ENCODE assay signal across 9 mouse cellular contexts in genomic region chr15:101139885-101140284, GRCm38 (mm10). TPM values are rescaled to one million over a fixed set of nuclear protein-coding genes. Genes with fewer than 3 reads are reported as not detected.
DNase-seq lines count a peak whose midpoint lies in the region; ATAC-seq and TF ChIP-seq lines count a peak whose summit lies in the region.
"Had no signal": no experiment of that assay in that cellular context is flagged by ENCODE, and none has a peak within 500 bp of the region (broad histone marks: within the 10 kb centered on the region; RNA-seq: fewer than 3 reads in every experiment).

No protein-coding gene starts in this region.

- H3K27me3 ChIP-seq in neural tube, embryonic 12.5 days (replicated peaks), result no peaks in the 10 kb centered on the region; the same call in 1 of the 2 replicates
- H3K27me3 ChIP-seq in heart, embryonic 13.5 days (replicated peaks), result peaks cover 25% of the 10 kb centered on the region
- no peaks in the 10 kb centered on the region for H3K27me3 ChIP-seq in kidney, postnatal 0 days (ENCODE audit: insufficient read depth, low read length)
- H3K27me3 ChIP-seq in midbrain, embryonic 14.5 days (ENCODE audit: control insufficient read depth, insufficient read depth, low read length), result peaks cover 5% of the 10 kb centered on the region; the same call in 1 of the 2 replicates
- H3K27me3 ChIP-seq: Patski had no signal

- WGBS in neural tube, embryonic 12.5 days, result 12% methylated on average over 12 of the region's 12 CpGs
- WGBS in heart, embryonic 13.5 days, result 12% methylated on average over 12 of the region's 12 CpGs
- WGBS in kidney, postnatal 0 days, result 24% methylated on average over 12 of the region's 12 CpGs
- 11% methylated on average over 12 of the region's 12 CpGs for WGBS in midbrain, embryonic 14.5 days

- intact Hi-C loops in left cerebral cortex, postnatal 14 days (cut with DNase I), result no loop called here

- no peaks in the 10 kb centered on the region for H3K36me3 ChIP-seq in neural tube, embryonic 12.5 days
- peaks cover 7% of the 10 kb centered on the region for H3K36me3 ChIP-seq in heart, embryonic 13.5 days
- H3K36me3 ChIP-seq in kidney, postnatal 0 days (ENCODE audit: insufficient read depth, low read length), result 0 out of 2 replicates have a peak, but pooled peaks cover 3% of the 10 kb centered on the region
- H3K36me3 ChIP-seq in midbrain, embryonic 14.5 days (ENCODE audit: control insufficient read depth, insufficient read depth, low read length), result no peaks in the 10 kb centered on the region

- peak overlapping the region; percentile 15; the same call in 1 of the 2 replicates for H3K27ac ChIP-seq in neural tube, embryonic 12.5 days
- peak overlapping the region; percentile 48 for H3K27ac ChIP-seq in heart, embryonic 13.5 days (replicated peaks)
- H3K27ac ChIP-seq in kidney, postnatal 0 days, result peak overlapping the region; percentile 52
- H3K27ac ChIP-seq in midbrain, embryonic 14.5 days (replicated peaks; ENCODE audit: low read depth, low read length), result peak overlapping the region; percentile 63

- H3K4me3 ChIP-seq in neural tube, embryonic 12.5 days, result no peak overlapping the region
- H3K4me3 ChIP-seq in heart, embryonic 13.5 days, result no peak overlapping the region
- H3K4me3 ChIP-seq in kidney, postnatal 0 days (replicated peaks; ENCODE audit: low read depth, low read length), result no peak overlapping the region
- H3K4me3 ChIP-seq in midbrain, embryonic 14.5 days (replicated peaks; ENCODE audit: low read depth, low read length), result no peak overlapping the region

- no peak for TF ChIP-seq CTCF in kidney, postnatal 0 days (IDR thresholded peaks at IDR 0.05; ENCODE audit: low read depth)

- no peaks in the 10 kb centered on the region for H3K9me3 ChIP-seq in neural tube, embryonic 12.5 days
- no peaks in the 10 kb centered on the region for H3K9me3 ChIP-seq in heart, embryonic 13.5 days
- H3K9me3 ChIP-seq in kidney, postnatal 0 days (replicated peaks; ENCODE audit: low read length), result no peaks in the 10 kb centered on the region
- H3K9me3 ChIP-seq in midbrain, embryonic 14.5 days (ENCODE audit: control insufficient read depth, low read length), result no peaks in the 10 kb centered on the region

- H3K4me2 ChIP-seq in neural tube, embryonic 12.5 days (replicated peaks), result peak overlapping the region; percentile 24
- peak overlapping the region; percentile 18 for H3K4me2 ChIP-seq in heart, embryonic 13.5 days
- no peak overlapping the region for H3K4me2 ChIP-seq in kidney, postnatal 0 days (ENCODE audit: low read length)
- H3K4me2 ChIP-seq in midbrain, embryonic 14.5 days (ENCODE audit: low read length), result no peak overlapping the region

- no peak for DNase-seq in neural tube, embryonic 10.5 days (ENCODE audit: extremely low spot score, low spot score)
- DNase-seq in kidney, postnatal 0 days (ENCODE audit: low spot score), result no peak
- peak; percentile 78 for DNase-seq in midbrain, embryonic 14.5 days
- no peak for DNase-seq in Muller cell, postnatal 12 days (ENCODE audit: inconsistent ontology term)
- no peak for DNase-seq in T-cell, adult 2 months (ENCODE audit: low spot score)
- DNase-seq in left cerebral cortex, postnatal 14 days (ENCODE audit: low spot score in 2 of 2), result no peak

- peaks cover 35% of the 10 kb centered on the region for H3K4me1 ChIP-seq in neural tube, embryonic 12.5 days
- peaks cover 64% of the 10 kb centered on the region for H3K4me1 ChIP-seq in heart, embryonic 13.5 days
- H3K4me1 ChIP-seq in kidney, postnatal 0 days (replicated peaks; ENCODE audit: insufficient read depth, low read length), result peaks cover 34% of the 10 kb centered on the region
- H3K4me1 ChIP-seq in midbrain, embryonic 14.5 days (ENCODE audit: control insufficient read depth, insufficient read depth, low read length), result peaks cover 16% of the 10 kb centered on the region; the same call in 1 of the 2 replicates

- no peak for ATAC-seq in neural tube, embryonic 12.5 days (ENCODE audit: low FRiP score, low read depth)
- ATAC-seq in heart, embryonic 13.5 days (ENCODE audit: extremely low read depth, insufficient number of reproducible peaks, low FRiP score, low TSS enrichment), result no peak
- no peak for ATAC-seq in kidney, postnatal 0 days (replicated peaks; ENCODE audit: low FRiP score, low read depth)
- ATAC-seq in midbrain, embryonic 14.5 days (ENCODE audit: low FRiP score, low TSS enrichment), result peak; percentile 36; the same call in 1 of the 2 replicates
- ATAC-seq: Patski had no signal

- H3K9ac ChIP-seq in neural tube, embryonic 12.5 days, result no peak overlapping the region
- peak overlapping the region; percentile 61 for H3K9ac ChIP-seq in heart, embryonic 13.5 days
- H3K9ac ChIP-seq in kidney, postnatal 0 days (ENCODE audit: low read depth, low read length), result no peak overlapping the region
- no peak overlapping the region for H3K9ac ChIP-seq in midbrain, embryonic 14.5 days (replicated peaks; ENCODE audit: low read length)

RNA-seq across cellular contexts. Expression of gene Acvrl1, which starts 11.6 kb away (rescaled TPM):
- 8.3 and 10.2 TPM in 2 replicates for polyA plus RNA-seq in neural tube, embryonic 12.5 days (2016; fragmentation: Nextera tagmentation; extraction: Ambion mirVana)
- 7.0 and 7.4 TPM in 2 replicates for polyA plus RNA-seq in heart, embryonic 13.5 days (2015; fragmentation: Nextera tagmentation; extraction: Ambion mirVana)
- polyA plus RNA-seq in kidney, postnatal 0 days (2015; fragmentation: Nextera tagmentation; extraction: Ambion mirVana), result 16.9 and 17.8 TPM in 2 replicates
- polyA plus RNA-seq in midbrain, embryonic 14.5 days (2014; fragmentation: Nextera tagmentation; extraction: Ambion mirVana), result 3.3 and 4.4 TPM in 2 replicates
- total RNA-seq in left cerebral cortex, postnatal 14 days (2021), result 10 to 100 TPM; 12.9 to 17.1 TPM
- polyA plus RNA-seq: Patski had no signal

RNA-seq across cellular contexts. Expression of gene Ankrd33, which starts 24.3 kb away (rescaled TPM):
- polyA plus RNA-seq in neural tube, embryonic 12.5 days (2016; fragmentation: Nextera tagmentation; extraction: Ambion mirVana), result not detected in 2 replicates
- not detected in 2 replicates for polyA plus RNA-seq in heart, embryonic 13.5 days (2015; fragmentation: Nextera tagmentation; extraction: Ambion mirVana)
- not detected in 2 replicates for polyA plus RNA-seq in kidney, postnatal 0 days (2015; fragmentation: Nextera tagmentation; extraction: Ambion mirVana)
- not detected in 2 replicates for polyA plus RNA-seq in midbrain, embryonic 14.5 days (2014; fragmentation: Nextera tagmentation; extraction: Ambion mirVana)
- total RNA-seq in left cerebral cortex, postnatal 14 days (2021), result under 1 TPM in 1 of 2 experiments, not detected in 1; 0.21 TPM
- polyA plus RNA-seq: Patski had no signal

RNA-seq across cellular contexts. Expression of gene Acvr1b, which starts 34.0 kb away (rescaled TPM):
- 15.9 and 17.6 TPM in 2 replicates for polyA plus RNA-seq in neural tube, embryonic 12.5 days (2016; fragmentation: Nextera tagmentation; extraction: Ambion mirVana)
- polyA plus RNA-seq in heart, embryonic 13.5 days (2015; fragmentation: Nextera tagmentation; extraction: Ambion mirVana), result 5.4 and 6.0 TPM in 2 replicates
- polyA plus RNA-seq in kidney, postnatal 0 days (2015; fragmentation: Nextera tagmentation; extraction: Ambion mirVana), result 5.8 and 6.4 TPM in 2 replicates
- 30.4 and 39.0 TPM in 2 replicates for polyA plus RNA-seq in midbrain, embryonic 14.5 days (2014; fragmentation: Nextera tagmentation; extraction: Ambion mirVana)
- total RNA-seq in left cerebral cortex, postnatal 14 days (2021), result 100 to 1,000 TPM; 112 to 121 TPM

Comparison
In these comparisons a context has a peak if more than half of its experiments do, and no peak if none do; other contexts are left out.
1. H3K4me2 ChIP-seq: peak in neural tube, embryonic 12.5 days (single experiment) and heart, embryonic 13.5 days (single experiment); none in kidney, postnatal 0 days (single experiment) and midbrain, embryonic 14.5 days (single experiment).
2. Peak in every context shown above with its lines, with median percentiles within 50 percentile points of each other: H3K27ac ChIP-seq.